Mouse (Mus musculus) bone marrow, adult 2 months (tissue): ENCODE data around the gene Snx6.

Experiments
- CTCF ChIP-seq: fragments of 200-500 bp; IDR thresholded peaks from 2 replicates; pipeline ENCODE4 v1.5.1; 2011; ENCODE audit warnings: low read length, control low read depth; ENCODE audit not compliant: control insufficient read depth, insufficient read depth
- POLR2A ChIP-seq: fragments of 200-500 bp; IDR thresholded peaks from 2 replicates; pipeline ENCODE4 v1.6.1; 2011; ENCODE audit warnings: low read depth, mild to moderate bottlenecking, control low read depth, low read length, borderline replicate concordance; ENCODE audit not compliant: control insufficient read depth

- TF ChIP-seq POLR2A (no peak), CTCF (no peak)
These were observed 4.0 kb downstream of the Snx6 start for GRCm38 (mm10) chr12:54791465-54791864.
